Mouse (Mus musculus): ENCODE measurements around the gene Ccdc7a. TPM values are rescaled to one million over a fixed set of nuclear protein-coding genes. Genes with fewer than 3 reads are reported as not detected.
A peak's percentile ranks its signal among the peaks of the same experiment; 100 is the strongest.

The Ccdc7a gene
- polyA plus RNA-seq, 1 experiment: not detected

DNA sequence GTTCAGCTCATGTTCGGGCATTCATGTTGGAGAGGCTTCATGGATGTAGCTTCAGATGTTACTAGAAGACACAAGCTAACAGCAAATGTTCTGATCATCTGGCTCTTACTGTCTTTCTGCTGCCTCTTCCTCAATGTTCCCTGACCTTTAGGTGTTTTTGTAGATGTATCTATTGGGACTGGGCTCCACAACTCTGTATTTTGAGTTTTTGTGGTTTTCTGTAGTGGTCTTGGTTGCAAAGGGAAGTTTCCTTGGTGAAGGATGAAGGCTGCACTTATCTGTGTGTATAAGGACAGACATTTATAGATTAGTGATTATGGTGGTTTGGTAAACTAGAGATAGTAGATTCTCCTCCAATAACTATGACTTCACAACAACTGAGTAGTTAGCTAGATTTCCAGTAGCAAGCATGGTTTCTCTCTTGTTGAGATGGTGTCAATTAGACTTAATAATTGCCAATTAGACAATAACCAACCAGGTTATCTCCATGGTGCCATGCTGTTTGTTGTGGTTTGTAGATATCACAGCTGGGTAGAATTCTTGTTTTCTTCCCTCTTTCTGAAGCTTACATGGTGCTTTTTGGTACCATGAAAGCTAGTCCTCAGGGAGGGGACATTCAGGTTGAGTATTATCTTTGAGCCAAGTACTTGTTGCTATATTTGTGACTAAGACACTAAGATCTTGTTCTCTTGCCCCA lies 368.5 kb downstream of the Ccdc7a start:
- 93% methylated on average over 1 of the region's 1 CpGs for WGBS
- TF ChIP-seq POLR2A (IDR thresholded peaks at IDR 0.05; ENCODE audit: insufficient read depth, low read depth, low read length) (no peak), CTCF (IDR thresholded peaks at IDR 0.05; ENCODE audit: insufficient read depth, low read depth, low read length) (no peak)

DNA sequence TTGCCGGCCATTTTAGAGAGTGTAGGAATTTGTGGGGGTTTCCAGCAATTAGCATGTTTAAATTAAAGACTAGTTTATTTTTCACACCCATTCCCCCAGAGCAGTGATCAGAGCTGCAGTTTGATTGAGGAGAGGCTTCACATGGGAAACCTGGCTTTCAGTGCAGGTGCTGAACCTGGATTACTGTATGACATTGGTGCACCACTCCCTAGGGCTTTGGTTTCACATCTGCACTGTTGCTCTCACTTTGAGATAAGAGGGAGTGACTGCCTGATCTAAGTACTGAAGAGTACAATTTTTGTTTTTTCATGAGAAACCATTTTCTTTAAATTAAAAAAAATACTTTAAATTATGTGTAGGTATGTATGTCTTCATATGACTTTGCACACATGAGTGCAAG lies 375.3 kb downstream of the Ccdc7a start:
- H3K27ac ChIP-seq (ENCODE audit: insufficient read depth, low read depth, low read length): no peak overlapping the region
- WGBS: 76% methylated on average over 1 of the region's 1 CpGs
- H3K4me3 ChIP-seq (ENCODE audit: insufficient read depth, low read depth, low read length): no peak overlapping the region
- H3K4me1 ChIP-seq (ENCODE audit: control insufficient read depth, insufficient read depth, low read length): peaks cover 2% of the 10 kb centered on the region; the same call in 1 of the 2 replicates
- TF ChIP-seq POLR2A (IDR thresholded peaks at IDR 0.05; ENCODE audit: insufficient read depth, low read depth, low read length) (no peak), CTCF (IDR thresholded peaks at IDR 0.05; ENCODE audit: insufficient read depth, low read depth, low read length) (no peak)

More for the DNA sequence above, 368.5 kb downstream of the Ccdc7a start:
- Histone ChIP-seq H3K4me3 (ENCODE audit: insufficient read depth, low read depth, low read length) (no peak overlapping the region), H3K27ac (ENCODE audit: insufficient read depth, low read depth, low read length) (no peak overlapping the region), H3K4me1 (ENCODE audit: control insufficient read depth, insufficient read depth, low read length) (no peaks in the 10 kb centered on the region)

DNA sequence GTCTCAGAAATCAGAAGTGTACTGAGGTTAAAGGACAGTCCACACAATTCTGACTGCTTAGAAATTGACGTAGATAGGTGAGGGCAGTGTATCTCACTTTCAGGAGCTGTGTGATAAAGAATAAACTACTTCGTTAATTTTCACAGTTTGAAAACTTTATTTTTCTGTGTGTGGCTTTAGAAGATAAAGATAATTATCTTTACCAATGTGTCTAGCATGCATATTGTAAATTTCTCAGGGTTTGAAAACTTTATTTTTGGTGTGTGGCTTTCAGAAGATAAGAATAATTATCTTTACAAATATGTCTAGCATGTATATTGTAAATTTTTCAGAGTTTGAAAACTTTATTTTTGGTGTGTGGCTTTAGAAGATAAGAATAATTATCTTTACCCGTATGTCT lies 376.6 kb downstream of the Ccdc7a start:
- no peak for TF ChIP-seq POLR2A (IDR thresholded peaks at IDR 0.05; ENCODE audit: insufficient read depth, low read depth, low read length)
- TF ChIP-seq CTCF (IDR thresholded peaks at IDR 0.05; ENCODE audit: insufficient read depth, low read depth, low read length): no peak
- Histone ChIP-seq H3K27ac (ENCODE audit: insufficient read depth, low read depth, low read length) (no peak overlapping the region), H3K4me1 (ENCODE audit: control insufficient read depth, insufficient read depth, low read length) (peaks cover 2% of the 10 kb centered on the region; the same call in 1 of the 2 replicates), H3K4me3 (ENCODE audit: insufficient read depth, low read depth, low read length) (no peak overlapping the region)
- WGBS: 81% methylated on average over 3 of the region's 3 CpGs

DNA sequence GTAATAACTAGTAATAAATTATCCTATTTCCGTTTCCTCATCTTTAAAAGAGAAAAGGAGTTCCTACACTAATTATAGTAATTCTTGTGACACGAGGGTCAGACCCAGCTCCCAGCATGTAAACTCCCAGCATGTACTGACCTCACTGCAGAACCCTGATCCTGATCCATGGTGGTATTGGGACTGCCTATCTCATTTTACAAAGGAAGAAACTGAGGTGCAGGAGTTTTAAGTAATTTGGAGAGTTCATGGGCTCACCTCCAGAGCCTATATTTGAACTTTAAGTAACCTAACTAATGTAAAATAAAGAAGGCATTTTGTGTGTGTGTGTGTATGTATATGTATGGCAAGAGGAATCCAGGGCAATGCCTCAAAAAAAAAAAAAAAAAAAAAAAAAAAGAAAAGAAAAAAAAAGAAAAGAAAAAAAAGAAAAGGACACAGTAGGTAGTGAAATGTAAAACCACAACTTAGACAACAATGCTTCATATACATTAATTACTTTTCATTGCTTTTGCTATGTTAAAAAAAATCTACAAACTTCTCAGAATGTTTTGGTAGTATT lies 378.8 kb downstream of the Ccdc7a start:
- no peak for TF ChIP-seq POLR2A (IDR thresholded peaks at IDR 0.05; ENCODE audit: insufficient read depth, low read depth, low read length)
- WGBS: 3% methylated on average over 2 of the region's 2 CpGs
- Histone ChIP-seq H3K27ac (ENCODE audit: insufficient read depth, low read depth, low read length) (no peak overlapping the region; the same call in 1 of the 2 replicates), H3K4me3 (ENCODE audit: insufficient read depth, low read depth, low read length) (peak overlapping the region; percentile 98), H3K4me1 (ENCODE audit: control insufficient read depth, insufficient read depth, low read length) (peaks cover 2% of the 10 kb centered on the region; the same call in 1 of the 2 replicates)

DNA sequence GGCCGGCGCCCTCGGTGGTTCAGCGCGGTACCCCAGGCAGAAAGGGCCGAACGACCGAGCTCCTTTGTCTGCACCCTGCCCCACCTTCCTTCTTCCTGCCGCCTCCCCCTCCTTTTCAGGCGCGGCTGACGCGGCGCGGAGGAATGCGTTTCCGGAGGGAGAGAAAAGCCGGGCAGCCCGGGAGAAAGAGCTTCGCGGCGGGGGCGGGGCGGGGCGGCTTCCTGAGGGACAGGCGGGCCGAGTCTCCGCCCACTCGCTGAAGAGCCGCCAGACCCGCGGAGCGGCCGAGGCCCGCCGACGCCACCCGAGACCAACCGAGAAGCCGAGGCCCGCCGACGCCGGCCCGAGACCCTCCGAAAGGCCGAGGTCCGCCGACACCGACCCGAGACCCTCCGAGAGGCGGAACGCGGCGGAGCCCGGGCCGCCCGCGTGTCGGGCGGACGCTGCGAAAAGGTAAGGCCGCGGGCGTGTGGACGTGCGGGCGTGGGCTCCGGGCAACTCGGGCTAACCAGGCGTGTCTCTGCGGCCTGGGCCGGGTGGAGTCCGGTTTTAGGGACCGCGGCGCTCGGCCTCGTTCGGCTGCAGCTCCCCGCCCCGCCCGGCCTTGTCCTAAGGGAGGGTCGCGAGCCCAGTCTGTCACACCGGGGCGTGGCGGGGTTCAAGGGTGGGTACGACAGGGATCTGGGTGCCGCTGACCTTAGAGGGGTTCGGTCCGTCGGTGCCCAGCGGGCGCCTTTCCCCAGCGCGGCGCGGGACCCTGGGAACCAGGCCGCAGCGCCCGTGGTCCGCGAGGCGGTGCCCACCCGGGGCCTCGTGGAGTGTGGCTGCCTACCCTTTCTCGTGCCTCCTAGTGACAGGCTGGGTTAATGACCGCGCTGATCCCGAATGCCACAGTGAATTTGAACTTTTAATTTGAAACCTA lies 379.5 kb downstream of the Ccdc7a start, which contains the start of gene Itgb1:
TSS of gene Itgb1 (plus strand) at position 148 of the 922 bp plus-strand sequence.
- Histone ChIP-seq H3K4me1 (ENCODE audit: control insufficient read depth, insufficient read depth, low read length) (peaks cover 2% of the 10 kb centered on the region; the same call in 1 of the 2 replicates), H3K27ac (ENCODE audit: insufficient read depth, low read depth, low read length) (peak within 1 kb of the TSS; percentile 73), H3K4me3 (ENCODE audit: insufficient read depth, low read depth, low read length) (peak within 1 kb of the TSS; percentile 98)
- under 1% methylated on average over 108 of the region's 113 CpGs for WGBS
- peak; percentile 77 for TF ChIP-seq POLR2A (IDR thresholded peaks at IDR 0.05; ENCODE audit: insufficient read depth, low read depth, low read length)
- TF ChIP-seq CTCF (IDR thresholded peaks at IDR 0.05; ENCODE audit: insufficient read depth, low read depth, low read length): no peak

DNA sequence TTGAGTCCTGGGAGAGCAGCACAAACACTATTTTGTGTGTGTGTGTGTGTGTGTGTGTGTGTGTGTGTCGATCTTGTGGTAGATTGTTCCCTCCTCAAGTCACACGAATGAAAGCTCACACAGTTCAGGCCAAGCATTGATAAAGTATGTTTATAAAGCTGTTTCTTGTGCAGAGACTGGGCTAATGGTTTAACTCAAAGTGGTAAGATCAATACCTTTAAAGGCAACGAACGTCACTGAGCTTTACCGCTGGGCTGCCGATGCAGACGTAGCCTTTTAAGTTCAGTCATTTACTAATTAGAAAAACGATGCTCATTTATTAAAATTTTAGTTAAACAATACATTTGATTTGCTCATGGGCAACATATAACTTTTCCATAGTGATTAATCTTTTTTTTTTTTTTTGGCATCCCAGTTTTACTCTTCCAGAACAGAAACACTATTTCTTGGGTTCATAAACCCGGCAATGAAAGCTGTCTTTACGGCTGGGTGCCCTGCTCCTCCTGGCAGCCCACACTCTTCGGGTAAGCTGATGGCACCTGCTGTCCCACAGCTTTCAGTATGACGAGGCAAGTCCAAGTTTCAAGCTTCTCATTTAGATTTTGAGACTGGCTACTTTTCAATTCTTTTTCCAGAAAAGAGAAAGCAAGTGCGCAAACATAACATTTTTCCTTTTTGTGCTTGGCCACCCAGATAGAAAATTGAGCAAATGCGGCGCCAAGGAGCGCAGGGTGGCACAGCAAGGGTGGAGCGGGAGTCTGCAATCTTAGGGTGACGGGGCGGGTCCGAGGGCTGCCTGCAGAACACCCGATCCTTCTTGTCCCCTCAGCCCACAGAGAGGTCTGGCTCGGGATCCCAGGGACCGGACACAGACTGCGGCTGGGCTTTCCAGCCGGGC lies 380.5 kb downstream of the Ccdc7a start:
- 3% methylated on average over 25 of the region's 25 CpGs for WGBS
- peak overlapping the region; percentile 98 for H3K4me3 ChIP-seq (ENCODE audit: insufficient read depth, low read depth, low read length)
- TF ChIP-seq POLR2A (IDR thresholded peaks at IDR 0.05; ENCODE audit: insufficient read depth, low read depth, low read length): no peak
- TF ChIP-seq CTCF (IDR thresholded peaks at IDR 0.05; ENCODE audit: insufficient read depth, low read depth, low read length): no peak
- peak overlapping the region; percentile 73 for H3K27ac ChIP-seq (ENCODE audit: insufficient read depth, low read depth, low read length)
- peaks cover 2% of the 10 kb centered on the region; the same call in 1 of the 2 replicates for H3K4me1 ChIP-seq (ENCODE audit: control insufficient read depth, insufficient read depth, low read length)

Other genes starting within 250 kb of the Ccdc7a start
- not detected in 2 replicates for gene Ccdc7b, start 1.6 kb upstream of the Ccdc7a start, polyA plus RNA-seq (2012; ENCODE audit: insufficient read depth, insufficient read length, low replicate concordance, missing spikeins)
- not detected in 2 replicates for gene Gm10999, start 66.1 kb upstream of the Ccdc7a start, polyA plus RNA-seq (2012; ENCODE audit: insufficient read depth, insufficient read length, low replicate concordance, missing spikeins)
- not detected in 2 replicates for gene 2610044O15Rik8, start 168.9 kb upstream of the Ccdc7a start, polyA plus RNA-seq (2012; ENCODE audit: insufficient read depth, insufficient read length, low replicate concordance, missing spikeins)